Mouse (Mus musculus): ENCODE results near the gene Shisal2a. TPM values are rescaled to one million over a fixed set of nuclear protein-coding genes. Genes with fewer than 3 reads are reported as not detected.

Gene Shisal2a
- total RNA-seq, 2 experiments from 2014 or later, result not detected

Other genes with a start within 250 kb of the Shisal2a start
- gene Scp2, start 238.4 kb downstream of the Shisal2a start, total RNA-seq (2021), result 100 to 1,000 TPM; 227 to 235 TPM
- gene Echdc2, start 217.9 kb downstream of the Shisal2a start, total RNA-seq (2021), result 10 to 100 TPM; 31.4 to 31.9 TPM
- under 1 TPM; 0.12 TPM for gene Zyg11a, start 165.3 kb downstream of the Shisal2a start, total RNA-seq (2021)
- 10 to 100 TPM; 37.6 to 39.1 TPM for gene Zyg11b, start 82.3 kb downstream of the Shisal2a start, total RNA-seq (2021)
- 10 to 100 TPM; 41.1 TPM for gene Coa7, start 55.2 kb downstream of the Shisal2a start, total RNA-seq (2021)
- gene Gpx7, start 23.6 kb upstream of the Shisal2a start, total RNA-seq (2021), result 10 to 100 TPM; 12.7 to 13.9 TPM
- gene Tut4, start 76.1 kb upstream of the Shisal2a start, total RNA-seq (2021), result 10 to 100 TPM; 28.9 to 31.7 TPM
- gene Prpf38a, start 196.0 kb upstream of the Shisal2a start, total RNA-seq (2021), result 10 to 100 TPM; 20.6 to 21.4 TPM
- under 1 TPM in 1 of 2 experiments, not detected in 1; 0.71 TPM for gene Orc1, start 196.1 kb upstream of the Shisal2a start, total RNA-seq (2021)
- gene Cc2d1b, start 236.6 kb upstream of the Shisal2a start, total RNA-seq (2021), result 10 to 100 TPM; 14.6 to 17.6 TPM

Measured in heart, postnatal 14 days (tissue).